Mouse (Mus musculus) thymus, adult 2 months (tissue): ENCODE measurements around the gene Tubgcp6.

Source experiments
- CTCF ChIP-seq: fragments of 200-500 bp; IDR thresholded peaks from 2 replicates; pipeline ENCODE4 v1.5.1; 2012; ENCODE audit warnings: mild to moderate bottlenecking, control low read depth, low read length, moderate library complexity, borderline replicate concordance; ENCODE audit not compliant: control insufficient read depth, poor library complexity, insufficient read depth; ENCODE audit errors: extremely low read depth
- POLR2A ChIP-seq: fragments of 200-500 bp; IDR thresholded peaks from 2 replicates; pipeline ENCODE4 v1.6.1; 2012; ENCODE audit warnings: mild to moderate bottlenecking, low read length, control low read depth, moderate library complexity; ENCODE audit not compliant: control insufficient read depth, poor library complexity, insufficient read depth; ENCODE audit errors: extremely low read depth

DNA sequence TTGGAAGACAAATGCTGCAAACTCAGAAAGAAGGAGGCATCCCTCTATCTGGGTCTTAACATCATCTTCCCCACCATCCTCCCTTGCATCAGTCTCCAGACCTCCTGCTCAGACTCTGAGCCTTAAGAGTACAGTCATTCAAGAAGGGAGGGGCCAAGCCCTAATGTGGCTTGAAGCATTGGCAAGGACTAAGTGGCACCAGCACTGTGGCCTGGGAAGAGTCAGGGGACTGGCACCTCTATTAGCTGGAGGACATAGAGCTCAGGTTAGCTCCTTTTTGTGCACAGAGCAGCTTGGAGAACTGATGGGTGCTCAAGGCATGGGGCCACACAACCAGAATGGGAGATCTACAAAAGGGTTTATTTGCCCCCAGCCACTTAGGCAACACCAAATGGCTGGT lies 7.3 kb upstream of the Tubgcp6 start:
- TF ChIP-seq CTCF = no peak
- no peak for TF ChIP-seq POLR2A
